Mouse (Mus musculus) activated CD4-positive, CD25-positive, alpha-beta regulatory T cell, adult 9 weeks (primary cell): Measurements from ENCODE around the gene Pmm2. TPM values are rescaled to one million over a fixed set of nuclear protein-coding genes. Genes with fewer than 3 reads are reported as not detected.

Experiments
- polyA plus RNA-seq: library from polyadenylated mRNA; unstranded; fragments of 100-300 nt; shearing (Covaris generic); gene quantifications from one replicate; pipeline ENCODE4 v1.2.1, GENCODE M21; 2017

Gene Pmm2
- 122 TPM for polyA plus RNA-seq

DNA sequence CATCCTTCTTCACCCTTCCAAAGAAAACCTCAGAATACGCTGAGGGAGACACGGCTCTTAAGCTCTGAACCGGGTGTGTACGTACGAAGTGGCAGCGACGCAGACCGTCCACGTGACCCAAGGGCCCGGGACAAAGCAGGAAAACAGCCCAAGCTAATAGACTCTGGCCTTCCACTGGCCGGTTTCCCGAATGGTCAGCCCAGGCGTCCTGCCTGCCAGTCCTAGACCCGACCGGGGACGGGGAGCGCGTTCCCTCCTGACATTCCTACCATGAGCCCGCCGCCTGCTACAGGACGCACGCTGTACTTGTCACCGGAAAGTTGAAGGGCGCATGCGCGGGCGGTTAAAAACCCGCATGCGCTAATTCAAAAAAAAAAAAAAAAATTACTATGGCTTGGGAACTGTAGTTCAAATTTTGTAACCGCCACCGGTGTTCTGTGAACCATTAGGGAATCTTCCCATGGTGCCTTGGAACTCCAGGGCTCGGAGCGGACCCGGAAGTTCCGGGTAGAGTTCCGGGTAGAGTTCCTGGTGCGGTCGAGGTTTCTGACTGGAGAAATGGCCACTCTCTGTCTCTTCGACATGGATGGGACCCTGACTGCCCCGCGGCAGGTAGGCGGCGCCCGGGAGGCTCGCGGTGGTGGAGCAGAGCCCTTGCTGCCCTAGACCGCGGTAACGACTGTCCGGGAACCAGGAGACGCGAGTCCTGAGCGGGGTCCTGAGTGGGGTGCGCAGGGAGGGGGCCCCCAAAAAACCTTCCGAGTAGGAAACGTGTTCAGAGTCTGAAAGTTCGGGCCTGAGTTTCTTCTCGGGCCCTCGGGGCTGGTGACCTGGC, at the start of gene Pmm2, which contains the start of gene Tmem186:
Pmm2 (plus strand) TSS at position 458 of the 835 bp plus-strand sequence.
Tmem186 (minus strand) TSS at position 496 of the 835 bp plus-strand sequence.

GRCm38 (mm10) chr16:8671551-8672349, 34.3 kb downstream of the Pmm2 start, which contains the start of gene Carhsp1:
Gene Carhsp1 (minus strand): TSS chr16:8672155.

DNA sequence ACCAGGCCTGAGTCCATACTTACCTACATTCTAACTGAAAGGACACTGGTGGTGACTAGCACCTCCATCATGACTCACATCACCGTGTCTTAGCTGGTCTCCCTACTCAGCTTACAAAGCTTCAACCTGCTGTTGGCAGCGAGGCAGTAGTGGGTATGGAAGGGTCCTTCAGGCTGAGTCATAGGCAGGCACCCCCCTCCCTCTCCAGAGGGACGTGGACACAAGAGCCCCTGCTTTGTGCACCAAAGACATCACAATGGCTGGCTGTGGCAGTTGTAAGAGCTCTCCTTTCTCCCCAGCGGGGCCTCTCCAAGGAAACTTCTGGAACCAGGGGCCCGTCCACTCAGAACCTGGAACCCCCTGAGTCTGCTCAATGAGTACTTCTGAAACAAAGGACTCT, 43.0 kb downstream of the Pmm2 start, which contains the start of gene Gm5767:
Gm5767 (plus strand) TSS at position 301 of the 400 bp plus-strand sequence.

Other genes starting within 250 kb of the Pmm2 start
- not detected for gene Tmem114, start 212.5 kb upstream of the Pmm2 start, polyA plus RNA-seq
- gene Mettl22, start 166.9 kb upstream of the Pmm2 start, polyA plus RNA-seq, result 25.0 TPM
- 0.77 TPM for gene Abat, start 124.2 kb upstream of the Pmm2 start, polyA plus RNA-seq
- gene Tmem186, start within 50 bp of the Pmm2 start, polyA plus RNA-seq, result 16.8 TPM
- gene Carhsp1, start 34.5 kb downstream of the Pmm2 start, polyA plus RNA-seq, result 25.1 TPM
- gene Gm5767, start 43.1 kb downstream of the Pmm2 start, polyA plus RNA-seq, result not detected
- gene Usp7, start 154.6 kb downstream of the Pmm2 start, polyA plus RNA-seq, result 15.3 TPM
- gene 1810013L24Rik, start 192.4 kb downstream of the Pmm2 start, polyA plus RNA-seq, result 10.5 TPM